Mouse (Mus musculus) limb, embryonic 10.5 days (tissue): ENCODE measurements around the gene Alox12. TPM values are rescaled to one million over a fixed set of nuclear protein-coding genes. Genes with fewer than 3 reads are reported as not detected.

ENCODE experiments used
- DNase-seq: peaks from one replicate; pipeline ENCODE4 v3.0.0-alpha.2; 2017; ENCODE audit warnings: low spot score
- H3K27ac ChIP-seq: fragments of 300-500 bp; sonication (generic); 2 replicates; pipeline ENCODE4 v1.5.1; 2016; ENCODE audit warnings: mild to moderate bottlenecking
- H3K27me3 ChIP-seq: fragments of 300-500 bp; sonication (generic); 2 replicates; pipeline ENCODE4 v1.6.1; 2016; ENCODE audit warnings: low read depth, mild to moderate bottlenecking; ENCODE audit not compliant: poor library complexity, severe bottlenecking
- H3K36me3 ChIP-seq: fragments of 300-500 bp; sonication (generic); 2 replicates; pipeline ENCODE4 v1.6.1; 2016; ENCODE audit warnings: mild to moderate bottlenecking, moderate library complexity
- H3K4me1 ChIP-seq: fragments of 300-500 bp; sonication (generic); 2 replicates; pipeline ENCODE4 v1.6.1; 2016
- H3K4me3 ChIP-seq: fragments of 300-500 bp; sonication (generic); 2 replicates; pipeline ENCODE4 v1.5.1; 2016; ENCODE audit warnings: mild to moderate bottlenecking, moderate library complexity
- H3K9me3 ChIP-seq: fragments of 300-500 bp; sonication (generic); replicated peaks from 2 replicates; pipeline ENCODE4 v1.6.1; 2016; ENCODE audit warnings: mild to moderate bottlenecking
- WGBS: fragments of 180-500 bp; shearing (Covaris S2); methylation state at CpG from one replicate; pipeline ENCODE4 v1.1.7; 2016; 5-methylcytosine and 5-hydroxymethylcytosine counted together
- microRNA counts: library from miRNA; unstranded; fragments of <30 nt; microRNA quantifications from one replicate; lab custom pipeline; 2017
- microRNA-seq: library from miRNA; unstranded; fragments of <30 nt; microRNA quantifications from one replicate; pipeline ENCODE4, GENCODE M21; 2017
- polyA plus RNA-seq: library from polyadenylated mRNA; unstranded; fragments of >200 nt; fragmentation: Nextera tagmentation; extraction: Ambion mirVana; gene quantifications from 2 replicates; pipeline ENCODE4 v1.2.1, GENCODE M21; 2016

The Alox12 gene
- polyA plus RNA-seq, 1 experiment from 2014 or later: 2.9 TPM

DNA sequence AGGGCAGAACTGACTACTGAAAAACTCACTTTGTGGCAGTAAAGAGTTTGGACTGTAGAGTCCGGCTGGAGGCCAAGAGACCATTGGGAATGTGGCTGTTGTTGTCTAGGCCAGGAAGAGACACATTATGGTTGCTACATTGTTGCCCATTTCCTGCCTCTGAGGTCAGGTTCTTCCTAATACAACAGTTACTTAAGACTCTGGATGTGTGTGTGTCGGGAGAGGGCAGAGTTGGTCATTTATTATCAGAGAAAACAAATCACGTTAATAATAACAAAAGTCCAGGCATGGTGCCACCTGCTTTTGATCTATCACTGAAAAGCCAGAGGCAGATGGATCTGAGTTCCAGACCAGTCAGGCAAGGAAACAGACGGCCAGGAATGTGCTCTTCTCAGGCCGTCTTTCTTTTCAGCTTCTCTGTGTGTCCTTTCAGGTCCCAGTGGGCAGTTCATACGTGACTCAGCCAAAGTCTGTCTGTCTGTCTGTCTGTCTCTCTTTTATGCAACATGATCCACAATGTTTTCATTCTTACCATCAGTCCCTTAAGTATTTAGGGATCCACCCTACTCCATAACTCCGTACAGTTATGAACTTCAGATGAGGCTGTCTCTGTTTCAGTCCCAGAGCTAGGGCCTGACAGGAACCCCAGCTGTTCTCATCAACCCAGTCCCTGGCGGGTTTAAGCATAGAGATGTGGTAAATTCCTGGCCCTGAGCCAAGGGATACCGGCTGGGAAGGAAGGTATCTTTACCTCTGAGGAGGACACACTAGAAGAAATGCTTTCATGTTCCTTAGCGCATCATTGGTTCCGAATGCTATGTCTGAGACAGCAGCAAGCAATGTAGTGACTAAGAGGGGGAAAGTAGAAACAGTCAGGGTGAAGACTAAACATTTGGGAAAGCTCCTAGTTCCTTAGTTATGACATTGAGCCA lies 61.5 kb downstream of the Alox12 start:
- no peak for DNase-seq
- 66% methylated on average over 11 of the region's 11 CpGs for WGBS
- no peaks in the 10 kb centered on the region; the same call in none of the 2 replicates for H3K4me1 ChIP-seq

DNA sequence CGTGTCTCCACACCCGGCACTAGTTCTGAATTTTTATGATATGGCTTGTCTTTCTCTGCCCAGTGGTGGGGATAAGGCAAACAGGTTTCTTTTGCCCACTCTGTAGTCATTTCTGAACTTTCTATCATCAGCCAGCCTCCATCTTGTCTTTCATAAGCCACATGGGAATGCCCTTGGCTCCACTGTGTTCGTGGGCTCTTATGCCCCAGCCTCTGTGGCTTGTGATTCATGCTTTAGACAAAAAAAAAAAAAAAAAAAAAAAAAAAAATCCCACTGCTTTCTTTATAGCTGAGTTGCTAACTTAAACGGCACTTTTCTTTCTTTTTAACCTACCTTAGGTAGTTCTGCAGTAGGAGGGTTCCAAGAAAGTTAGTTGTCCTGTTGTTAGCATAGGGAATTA lies 63.0 kb downstream of the Alox12 start:
- DNase-seq: no peak
- no peaks in the 10 kb centered on the region; the same call in none of the 2 replicates for H3K4me1 ChIP-seq
- no peaks in the 10 kb centered on the region for H3K36me3 ChIP-seq
- WGBS: 82% methylated on average over 4 of the region's 4 CpGs
- H3K4me3 ChIP-seq: no peak overlapping the region
- no peaks in the 10 kb centered on the region for H3K27me3 ChIP-seq
- no peaks in the 10 kb centered on the region for H3K9me3 ChIP-seq
- H3K27ac ChIP-seq: no peak overlapping the region

More for the DNA sequence above, 61.5 kb downstream of the Alox12 start:
- Histone ChIP-seq H3K9me3 (no peaks in the 10 kb centered on the region), H3K27me3 (no peaks in the 10 kb centered on the region), H3K36me3 (no peaks in the 10 kb centered on the region), H3K4me3 (no peak overlapping the region), H3K27ac (no peak overlapping the region)

MicroRNAs within 50 kb of the gene (microRNA counts, 519-probe panel; counts per million panel counts)
- 684 counts per million, percentile 72 among the panel's probes with 10 or more counts for microRNA mmu-miR-195 (lab: Ali Mortazavi, UCI)
- microRNA mmu-miR-497 (lab: Ali Mortazavi, UCI): 684 counts per million, percentile 72 among the panel's probes with 10 or more counts

Small RNA genes within 50 kb of the gene (microRNA-seq; reads per million reads assigned to microRNA genes)
- 346 reads per million, percentile 64 among the genes with 10 or more reads in this experiment for gene Mir195a
- gene Mir497: not detected
- not detected for gene Mir497b

Other genes starting within 250 kb of the Alox12 start
- gene Acadvl, start 239.9 kb downstream of the Alox12 start, polyA plus RNA-seq: 36.4 and 52.1 TPM in 2 replicates
- gene Dlg4, start 238.4 kb downstream of the Alox12 start, polyA plus RNA-seq: 8.8 and 12.9 TPM in 2 replicates
- 0.71 and 0.74 TPM in 2 replicates for gene Asgr1, start 201.3 kb downstream of the Alox12 start, polyA plus RNA-seq
- not detected in 2 replicates for gene Asgr2, start 162.7 kb downstream of the Alox12 start, polyA plus RNA-seq
- gene Mgl2, start 125.0 kb downstream of the Alox12 start, polyA plus RNA-seq: 0.10 and 0.16 TPM in 2 replicates
- not detected in 2 replicates for gene Clec10a, start 99.2 kb downstream of the Alox12 start, polyA plus RNA-seq
- gene Slc16a11, start 42.6 kb downstream of the Alox12 start, polyA plus RNA-seq: 0.84 and 1.6 TPM in 2 replicates
- gene Slc16a13, start 34.3 kb downstream of the Alox12 start, polyA plus RNA-seq: 11.6 and 16.3 TPM in 2 replicates
- 5.6 and 7.5 TPM in 2 replicates for gene Bcl6b, start 25.6 kb downstream of the Alox12 start, polyA plus RNA-seq
- gene 0610010K14Rik, start 17.4 kb downstream of the Alox12 start, polyA plus RNA-seq: 220 and 235 TPM in 2 replicates
- gene Gm21988, start 15.5 kb downstream of the Alox12 start, polyA plus RNA-seq: 9.7 TPM in 2 replicates
- gene Rnasek, start 15.5 kb downstream of the Alox12 start, polyA plus RNA-seq: 84.7 and 93.5 TPM in 2 replicates
- 0.06 TPM in 1 of 2 replicates, not detected in the other for gene Alox12e, start 67.3 kb upstream of the Alox12 start, polyA plus RNA-seq
- not detected in 2 replicates for gene Alox15, start 96.7 kb upstream of the Alox12 start, polyA plus RNA-seq
- 63.0 and 65.1 TPM in 2 replicates for gene Pelp1, start 154.7 kb upstream of the Alox12 start, polyA plus RNA-seq
- 24.6 and 25.5 TPM in 2 replicates for gene Arrb2, start 177.3 kb upstream of the Alox12 start, polyA plus RNA-seq
- gene Med11, start 196.6 kb upstream of the Alox12 start, polyA plus RNA-seq: 48.4 and 51.5 TPM in 2 replicates
- gene Zmynd15, start 204.1 kb upstream of the Alox12 start, polyA plus RNA-seq: 0.09 TPM in 1 of 2 replicates, not detected in the other
- gene Cxcl16, start 204.6 kb upstream of the Alox12 start, polyA plus RNA-seq: 0.49 TPM in 2 replicates
- 0.98 and 1.2 TPM in 2 replicates for gene Tm4sf5, start 249.9 kb upstream of the Alox12 start, polyA plus RNA-seq